Mouse (Mus musculus) liver, postnatal 0 days (tissue): Measurements from ENCODE around the gene Ehmt2.

Experiments used
- CTCF ChIP-seq: sonication (generic); IDR thresholded peaks from 2 replicates; pipeline ENCODE4 v1.5.1; 2016; ENCODE audit warnings: antibody characterized with exemption, low read depth
- EP300 ChIP-seq: IDR thresholded peaks from 2 replicates; pipeline ENCODE4 v1.6.1; 2016; ENCODE audit warnings: antibody characterized with exemption, low read depth, mild to moderate bottlenecking

GRCm38 (mm10) chr17:34952378-34953040 is 54.2 kb downstream of the Ehmt2 start:
- TF ChIP-seq CTCF (peak; percentile 85), EP300 (peak; percentile 92)
